ENCODE assay signal across 8 mouse cellular contexts in genomic region chr6:120666761-120667421, GRCm38 (mm10). TPM values are rescaled to one million over a fixed set of nuclear protein-coding genes. Genes with fewer than 3 reads are reported as not detected.
DNase-seq lines count a peak whose midpoint lies in the region; ATAC-seq and TF ChIP-seq lines count a peak whose summit lies in the region.

No protein-coding gene starts in this region.

- no peak for ATAC-seq in G1E (ENCODE audit: extremely low read depth, insufficient number of reproducible peaks, low FRiP score, poor library complexity, severe bottlenecking)
- ATAC-seq in forebrain, embryonic 13.5 days = peak; percentile 47
- ATAC-seq in heart, postnatal 0 days (ENCODE audit: insufficient read depth, low read depth) = peak; percentile 9

- TF ChIP-seq EP300 in heart, postnatal 0 days (IDR thresholded peaks at IDR 0.05; ENCODE audit: low read depth) = no peak

- peaks cover 36% of the 10 kb centered on the region for H3K27me3 ChIP-seq in G1E (ENCODE audit: insufficient read depth, low read length)
- H3K27me3 ChIP-seq in forebrain, embryonic 13.5 days = peaks cover 13% of the 10 kb centered on the region; the same call in 1 of the 2 replicates
- H3K27me3 ChIP-seq in heart, postnatal 0 days (ENCODE audit: control insufficient read depth, insufficient read depth, low read length) = peaks cover 17% of the 10 kb centered on the region; the same call in 1 of the 2 replicates

- DNase-seq in G1E (ENCODE audit: low spot score) = peak; percentile 6
- peak; percentile 44 for DNase-seq in cerebellum, adult 11 months
- DNase-seq in heart, postnatal 0 days (ENCODE audit: low spot score) = peak; percentile 18
- DNase-seq in kidney, postnatal 36 days = peak; percentile 31 to 66
- peak; percentile 74 for DNase-seq in lung, adult 2 months
- peak; percentile 61 for DNase-seq in ovary, postnatal 36 days (ENCODE audit: low spot score)
- peak; percentile 73 for DNase-seq in thymus, postnatal 4 days

- no peak for TF ChIP-seq CTCF in G1E (IDR thresholded peaks at IDR 0.05; ENCODE audit: low read depth, low read length)
- no peak for TF ChIP-seq CTCF in heart, postnatal 0 days (IDR thresholded peaks at IDR 0.05; ENCODE audit: low read depth)
- no peak for TF ChIP-seq CTCF in lung, adult 2 months (IDR thresholded peaks at IDR 0.05; ENCODE audit: insufficient read depth, low read length)

- WGBS in forebrain, embryonic 13.5 days = under 1% methylated on average over 71 of the region's 87 CpGs
- under 1% methylated on average over 71 of the region's 87 CpGs for WGBS in heart, postnatal 0 days
- under 1% methylated on average over 87 of the region's 87 CpGs for WGBS in lung, adult 2 months

- H3K4me3 ChIP-seq in G1E (ENCODE audit: low read depth, low read length) = peak overlapping the region; percentile 75
- peak overlapping the region; percentile 93 for H3K4me3 ChIP-seq in forebrain, embryonic 13.5 days
- H3K4me3 ChIP-seq in heart, postnatal 0 days (ENCODE audit: low read depth, low read length) = peak overlapping the region; percentile 90
- peak overlapping the region; percentile 85 for H3K4me3 ChIP-seq in lung, adult 2 months (replicated peaks; ENCODE audit: extremely low read depth, low read depth, low read length)

- H3K27ac ChIP-seq in forebrain, embryonic 13.5 days = peak overlapping the region; percentile 98
- peak overlapping the region; percentile 95 for H3K27ac ChIP-seq in heart, postnatal 0 days (ENCODE audit: low read depth)

- peaks cover 13% of the 10 kb centered on the region for H3K4me1 ChIP-seq in G1E (ENCODE audit: insufficient read depth, low read depth, low read length)
- peaks cover 18% of the 10 kb centered on the region for H3K4me1 ChIP-seq in forebrain, embryonic 13.5 days
- H3K4me1 ChIP-seq in heart, postnatal 0 days (ENCODE audit: control insufficient read depth, insufficient read depth) = peaks cover 5% of the 10 kb centered on the region; the same call in 1 of the 2 replicates
- H3K4me1 ChIP-seq in lung, adult 2 months (ENCODE audit: control insufficient read depth, insufficient read depth, low read length) = peaks cover 3% of the 10 kb centered on the region

- H3K9ac ChIP-seq in forebrain, embryonic 13.5 days = peak overlapping the region; percentile 92
- peak overlapping the region; percentile 84 for H3K9ac ChIP-seq in heart, postnatal 0 days (replicated peaks; ENCODE audit: low read depth, low read length)

- peaks cover 10% of the 10 kb centered on the region for H3K9me3 ChIP-seq in G1E (replicated peaks)
- no peaks in the 10 kb centered on the region for H3K9me3 ChIP-seq in forebrain, embryonic 13.5 days (replicated peaks)
- H3K9me3 ChIP-seq in heart, postnatal 0 days (replicated peaks; ENCODE audit: control insufficient read depth, low read length) = no peaks in the 10 kb centered on the region

- H3K36me3 ChIP-seq in G1E (replicated peaks) = no peaks in the 10 kb centered on the region
- H3K36me3 ChIP-seq in forebrain, embryonic 13.5 days (ENCODE audit: poor library complexity, severe bottlenecking) = no peaks in the 10 kb centered on the region
- H3K36me3 ChIP-seq in heart, postnatal 0 days (replicated peaks; ENCODE audit: control insufficient read depth, insufficient read depth, low read length) = no peaks in the 10 kb centered on the region

- H3K4me2 ChIP-seq in forebrain, embryonic 13.5 days = peak overlapping the region; percentile 95
- H3K4me2 ChIP-seq in heart, postnatal 0 days (ENCODE audit: low read depth, low read length) = peak overlapping the region; percentile 97

- TF ChIP-seq POLR2A in lung, adult 2 months (IDR thresholded peaks at IDR 0.05; ENCODE audit: borderline replicate concordance, extremely low read depth, low read depth, low read length) = 0 out of 2 replicates have a peak, but pooled peaks have one; percentile 7

RNA-seq across cellular contexts. Expression of gene Cecr2, which starts 0.7 kb away (rescaled TPM):
- total RNA-seq in G1E (2014; fragmentation: Nextera tagmentation) (22.7 and 24.9 TPM in 2 replicates), G1E (2017) (1.9 and 2.5 TPM in 2 replicates)
- polyA plus RNA-seq in G1E (2012) = 6.2 and 6.4 TPM in 2 replicates
- 7.1 and 7.3 TPM in 2 replicates for polyA plus RNA-seq in forebrain, embryonic 13.5 days (2015; fragmentation: Nextera tagmentation; extraction: Ambion mirVana)
- total RNA-seq in heart, postnatal 0 days (2014; rRNA removed; ENCODE audit: low replicate concordance) = 3.6 and 5.8 TPM in 2 replicates
- 0.87 and 1.1 TPM in 2 replicates for polyA plus RNA-seq in heart, postnatal 0 days (2015; fragmentation: Nextera tagmentation; extraction: Ambion mirVana)
- polyA plus RNA-seq in lung, adult 2 months (2012; rRNA removed) = 6.4 and 8.3 TPM in 2 replicates

Comparison
In these comparisons a context has a peak if more than half of its experiments do, and no peak if none do; other contexts are left out.
1. DNase-seq: peak in every context shown above with its lines; median percentile 74 in lung, adult 2 months; 73 in thymus, postnatal 4 days; 61 in ovary, postnatal 36 days; 48 in kidney, postnatal 36 days; 44 in cerebellum, adult 11 months; 18 in heart, postnatal 0 days; 6 in G1E.